Mouse (Mus musculus): Measurements from ENCODE around the gene Rabep1.

DNA sequence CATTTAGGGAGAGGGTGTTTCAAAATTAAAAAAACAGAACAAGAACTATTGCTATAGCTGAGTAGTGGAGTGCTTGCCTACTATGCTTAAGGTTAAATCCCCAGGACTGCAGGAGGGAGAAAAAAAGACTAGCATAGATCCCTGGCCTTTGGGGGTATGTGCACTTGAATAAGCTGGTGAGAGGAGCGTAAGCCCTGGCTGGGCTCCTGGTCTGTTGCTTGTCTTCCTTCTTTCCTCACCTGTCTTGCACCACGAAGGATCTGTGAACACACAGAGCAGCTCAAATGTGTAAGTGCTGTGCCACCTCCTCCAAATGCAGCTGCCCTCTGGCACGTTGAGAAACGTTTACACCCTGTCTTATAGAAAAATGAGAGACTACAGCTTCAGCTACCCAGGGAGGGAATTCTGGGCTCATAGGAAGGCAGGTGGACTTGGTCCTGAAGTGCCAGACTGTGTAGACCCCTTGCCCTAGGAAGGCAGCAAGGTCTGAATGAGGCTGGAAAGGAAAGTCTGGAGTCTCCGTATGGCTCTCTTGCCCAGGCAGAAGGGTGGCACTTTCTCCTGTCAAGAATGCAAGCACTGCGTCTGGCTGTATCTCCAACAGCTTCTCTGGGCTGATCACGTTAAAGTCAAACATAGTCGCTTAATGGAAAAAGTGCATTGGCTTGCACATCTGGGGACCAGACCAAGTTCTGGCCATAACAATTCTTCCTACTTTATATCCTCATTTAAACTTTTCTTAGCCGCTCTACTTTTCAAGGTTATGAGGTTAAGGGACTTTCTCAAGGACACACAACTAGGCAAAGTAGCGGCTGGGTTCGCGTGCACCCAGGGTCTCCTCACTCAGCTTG lies 652 bp upstream of the Rabep1 start:
- TF ChIP-seq CTCF (IDR thresholded peaks at IDR 0.05; ENCODE audit: low read depth) (no peak), EP300 (IDR thresholded peaks at IDR 0.05; ENCODE audit: low read depth) (no peak)
